Mouse (Mus musculus) hindbrain, postnatal 0 days (tissue): ENCODE measurements at regions not wholly inside any gene's neighbourhood (a gene's known extent, or its start where the extent isn't known, plus 50 kb on each side); places are given as distances from the start of the nearest gene placed in this dataset.

Experiments used
- ATAC-seq: fragments of 200-750 bp; cut with Nextera tagmentation; 2 replicates; pipeline ENCODE4 v1.8.0; 2017; ENCODE audit warnings: mild to moderate bottlenecking, moderate TSS enrichment, moderate library complexity
- DNase-seq: peaks from one replicate; pipeline ENCODE4 v3.0.0-alpha.2; 2015; ENCODE audit warnings: low spot score
- H3K27ac ChIP-seq: fragments of 300-500 bp; sonication (generic); 2 replicates; pipeline ENCODE4 v1.5.1; 2014; ENCODE audit warnings: mild to moderate bottlenecking
- H3K27me3 ChIP-seq: fragments of 300-500 bp; sonication (generic); 2 replicates; pipeline ENCODE4 v1.6.1; 2014; ENCODE audit warnings: low read length, mixed read lengths; ENCODE audit not compliant: insufficient read depth
- H3K36me3 ChIP-seq: fragments of 300-500 bp; sonication (generic); 2 replicates; pipeline ENCODE4 v1.6.1; 2014; ENCODE audit warnings: low read length, mixed read lengths; ENCODE audit not compliant: insufficient read depth
- H3K4me1 ChIP-seq: fragments of 300-500 bp; sonication (generic); 2 replicates; pipeline ENCODE4 v1.6.1; 2014; ENCODE audit warnings: antibody characterized with exemption, low read length, mixed read lengths; ENCODE audit not compliant: insufficient read depth
- H3K4me2 ChIP-seq: fragments of 300-500 bp; sonication (generic); 2 replicates; pipeline ENCODE4 v1.6.1; 2014; ENCODE audit warnings: low read depth, mild to moderate bottlenecking, low read length, moderate library complexity, mixed read lengths
- H3K4me3 ChIP-seq: fragments of 300-500 bp; sonication (generic); 2 replicates; pipeline ENCODE4 v1.5.1; 2014; ENCODE audit warnings: low read length
- H3K9ac ChIP-seq: fragments of 300-500 bp; sonication (generic); replicated peaks from 2 replicates; pipeline ENCODE4 v1.6.1; 2014; ENCODE audit warnings: mild to moderate bottlenecking, low read length, moderate library complexity, mixed read lengths
- H3K9me3 ChIP-seq: fragments of 300-500 bp; sonication (generic); 2 replicates; pipeline ENCODE4 v1.6.1; 2016; ENCODE audit warnings: low read length, mixed read lengths
- CTCF ChIP-seq: IDR thresholded peaks from 2 replicates; pipeline ENCODE4 v1.5.1; 2016; ENCODE audit warnings: antibody characterized with exemption, control low read depth, low read depth
- WGBS: fragments of 180-500 bp; shearing (Covaris S2); extraction: QIAGEN DNeasy Blood & Tissue Kit; methylation state at CpG from one replicate; pipeline ENCODE4 v1.1.7; 2014; 5-methylcytosine and 5-hydroxymethylcytosine counted together

- no peak for TF ChIP-seq CTCF
- no peak for DNase-seq
- Histone ChIP-seq H3K4me3 (no peak overlapping the region), H3K27ac (no peak overlapping the region), H3K4me1 (no peaks in the 10 kb centered on the region), H3K4me2 (no peak overlapping the region), H3K27me3 (no peaks in the 10 kb centered on the region), H3K36me3 (no peaks in the 10 kb centered on the region), H3K9ac (no peak overlapping the region), H3K9me3 (no peaks in the 10 kb centered on the region)
- no peak for ATAC-seq
- WGBS, result 78% methylated on average over 5 of the region's 5 CpGs
These were observed 85.1 kb upstream of the Usp26 start for GRCm38 (mm10) chrX:51886129-51886528.
